Mouse (Mus musculus): ENCODE measurements at regions not wholly inside any gene's neighbourhood (a gene's known extent, or its start where the extent isn't known, plus 50 kb on each side); places are given as distances from the start of the nearest gene placed in this dataset.

- no peak for DNase-seq
Measured at GRCm38 (mm10) chr3:22681999-22682648, 605.7 kb downstream of the Tbl1xr1 start.

DNA sequence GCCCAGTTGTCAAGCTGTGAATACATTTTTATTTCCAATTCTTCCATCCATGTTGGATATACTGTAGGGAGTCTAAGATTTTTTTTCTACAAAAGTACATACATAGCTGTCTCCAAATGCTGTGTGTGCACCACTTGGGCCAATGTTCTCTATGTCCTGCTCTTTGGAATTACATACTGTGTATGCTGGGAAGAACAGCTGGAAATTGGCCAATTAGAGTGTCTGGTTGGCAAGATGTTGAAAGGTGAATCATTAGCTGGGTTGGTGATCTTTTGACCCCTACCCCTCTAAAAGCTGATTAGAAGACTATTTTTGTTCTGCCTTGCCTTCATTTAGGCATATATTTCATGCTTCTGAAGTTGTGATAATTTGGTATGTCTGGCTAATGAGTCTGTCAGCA, 622.9 kb downstream of the Tbl1xr1 start:
- peak; percentile 79 for DNase-seq

GRCm38 (mm10) chr3:22701486-22701885, 625.0 kb downstream of the Tbl1xr1 start:
- DNase-seq = peak; percentile 34

GRCm38 (mm10) chr3:22705673-22706072, 629.2 kb downstream of the Tbl1xr1 start:
- DNase-seq = no peak

GRCm38 (mm10) chr3:22745026-22745425, 668.6 kb downstream of the Tbl1xr1 start:
- DNase-seq = peak; percentile 4
